Comparison of ENCODE assay signal across 8 mouse cellular contexts in genomic region chr11:107510362-107511269, GRCm38 (mm10). TPM values are rescaled to one million over a fixed set of nuclear protein-coding genes. Genes with fewer than 3 reads are reported as not detected.
A peak's percentile ranks its signal among the peaks of the same experiment; 100 is the strongest.
DNase-seq lines count a peak whose midpoint lies in the region; ATAC-seq and TF ChIP-seq lines count a peak whose summit lies in the region.
"Had no signal": no experiment of that assay in that cellular context is flagged by ENCODE, and none has a peak within 500 bp of the region (broad histone marks: within the 10 kb centered on the region; RNA-seq: fewer than 3 reads in every experiment).

No protein-coding gene starts in this region.

- no peaks in the 10 kb centered on the region for H3K79me2 ChIP-seq in MEL (ENCODE audit: control insufficient read depth, insufficient read depth, low read length, poor library complexity)

- peak in 1 of 2 experiments; percentile 26; a peak in 1 of 4 replicates for TF ChIP-seq EP300 in MEL (IDR thresholded peaks at IDR 0.05; ENCODE audit: low read depth in 1 of 2, low read length in 2 of 2)

- H3K36me3 ChIP-seq in MEL (ENCODE audit: control insufficient read depth in 1 of 2, insufficient read depth in 2 of 2, low read length in 2 of 2): peaks cover 0 to 3% of the 10 kb centered on the region in 2 experiments; a peak in 2 of 4 replicates
- no peaks in the 10 kb centered on the region for H3K36me3 ChIP-seq in intestine, postnatal 0 days (ENCODE audit: control insufficient read depth, insufficient read depth)
- no peaks in the 10 kb centered on the region for H3K36me3 ChIP-seq in lung, embryonic 16.5 days (ENCODE audit: control insufficient read depth, insufficient read depth, low read length)

- no peaks in the 10 kb centered on the region for H3K27me3 ChIP-seq in MEL (ENCODE audit: control insufficient read depth in 1 of 2, insufficient read depth in 2 of 2, low read length in 2 of 2)
- H3K27me3 ChIP-seq in intestine, postnatal 0 days (replicated peaks; ENCODE audit: control insufficient read depth, insufficient read depth, low read length): no peaks in the 10 kb centered on the region
- no peaks in the 10 kb centered on the region for H3K27me3 ChIP-seq in lung, embryonic 16.5 days (ENCODE audit: control insufficient read depth, insufficient read depth, low read depth, low read length)

- TF ChIP-seq CTCF in MEL (IDR thresholded peaks at IDR 0.05 in 2 of 3, conservative IDR thresholded peaks at IDR 0.05 in 1 of 3; ENCODE audit: control insufficient read depth in 1 of 3, insufficient read depth in 1 of 3, low read depth in 2 of 3, low read length in 3 of 3, poor library complexity in 1 of 3, severe bottlenecking in 1 of 3): no peak
- TF ChIP-seq CTCF in brain, embryonic 14.5 days (IDR thresholded peaks at IDR 0.05; ENCODE audit: borderline replicate concordance, extremely low read depth, insufficient read depth, insufficient read length): no peak
- TF ChIP-seq CTCF in intestine, postnatal 0 days (IDR thresholded peaks at IDR 0.05; ENCODE audit: low read depth): no peak

- H3K27ac ChIP-seq in MEL (ENCODE audit: control insufficient read depth, low read depth, low read length): peak overlapping the region; percentile 70
- no peak overlapping the region for H3K27ac ChIP-seq in intestine, postnatal 0 days (ENCODE audit: low read depth, low read length)
- H3K27ac ChIP-seq in lung, embryonic 16.5 days (ENCODE audit: low read length): no peak overlapping the region

- H3K9ac ChIP-seq in MEL (ENCODE audit: control insufficient read depth, low read depth, low read length, poor library complexity, severe bottlenecking): peak overlapping the region; percentile 62
- no peak overlapping the region for H3K9ac ChIP-seq in intestine, postnatal 0 days (ENCODE audit: low read depth, low read length)
- H3K9ac ChIP-seq in lung, embryonic 16.5 days (ENCODE audit: low read length): peak overlapping the region; percentile 42; the same call in 1 of the 2 replicates

- peaks cover 0 to 4% of the 10 kb centered on the region in 2 experiments; a peak in 2 of 4 replicates for H3K4me1 ChIP-seq in MEL (ENCODE audit: control insufficient read depth in 1 of 2, insufficient read depth in 2 of 2, low read length in 2 of 2)
- H3K4me1 ChIP-seq in intestine, postnatal 0 days (replicated peaks; ENCODE audit: control insufficient read depth, insufficient read depth, low read length): peaks cover 5% of the 10 kb centered on the region; the same call in 1 of the 2 replicates
- H3K4me1 ChIP-seq in lung, embryonic 16.5 days (replicated peaks; ENCODE audit: control insufficient read depth, insufficient read depth, low read length): peaks cover 8% of the 10 kb centered on the region

- 10% methylated on average over 18 of the region's 18 CpGs for WGBS in intestine, postnatal 0 days
- WGBS in lung, embryonic 16.5 days: 4% methylated on average over 18 of the region's 18 CpGs

- H3K4me2 ChIP-seq in intestine, postnatal 0 days (replicated peaks; ENCODE audit: low read depth): peak overlapping the region; percentile 43
- H3K4me2 ChIP-seq in lung, embryonic 16.5 days (ENCODE audit: low read depth, low read length): peak overlapping the region; percentile 54

- TF ChIP-seq RAD21 in MEL (IDR thresholded peaks at IDR 0.05; ENCODE audit: low read depth, low read length): no peak

- TF ChIP-seq POLR2A in MEL (IDR thresholded peaks at IDR 0.05; ENCODE audit: control insufficient read depth in 1 of 2, insufficient read depth in 1 of 2, low read depth in 1 of 2, low read length in 2 of 2, poor library complexity in 1 of 2): peak in 1 of 2 experiments; percentile 29; a peak in 1 of 4 replicates
- TF ChIP-seq POLR2A in brain, embryonic 14.5 days (IDR thresholded peaks at IDR 0.05; ENCODE audit: borderline replicate concordance, extremely low read depth, insufficient read depth, insufficient read length, poor library complexity, severe bottlenecking): no peak

- DNase-seq in MEL (ENCODE audit: low read depth, low spot score): peak; percentile 90
- peak; percentile 48 for DNase-seq in brain, embryonic 14.5 days (ENCODE audit: low read depth)
- DNase-seq in heart, adult 11 months: peak; percentile 95
- DNase-seq in retina, postnatal 1 day: peak; percentile 35

- H3K9me3 ChIP-seq in MEL (replicated peaks; ENCODE audit: insufficient read depth, low read length): no peaks in the 10 kb centered on the region
- no peaks in the 10 kb centered on the region for H3K9me3 ChIP-seq in intestine, postnatal 0 days (ENCODE audit: control insufficient read depth)
- no peaks in the 10 kb centered on the region for H3K9me3 ChIP-seq in lung, embryonic 16.5 days (ENCODE audit: control insufficient read depth, low read length)

- ATAC-seq in intestine, postnatal 0 days: peak; percentile 56; the same call in 1 of the 2 replicates
- ATAC-seq in lung, embryonic 16.5 days (ENCODE audit: low read depth): peak; percentile 49; the same call in 1 of the 2 replicates
- no peak for ATAC-seq in activated CD4-positive, CD25-positive, alpha-beta regulatory T cell, adult 4 months

- peak overlapping the region; percentile 29 to 49 for H3K4me3 ChIP-seq in MEL (ENCODE audit: control insufficient read depth in 1 of 2, insufficient read depth in 1 of 2, low read depth in 2 of 2, low read length in 2 of 2)
- 0 out of 2 replicates have a peak overlapping the region, but pooled peaks have one; percentile 0 for H3K4me3 ChIP-seq in intestine, postnatal 0 days (ENCODE audit: low read depth, low read length)
- H3K4me3 ChIP-seq in lung, embryonic 16.5 days (ENCODE audit: low read length): peak overlapping the region; percentile 13
- H3K4me3 ChIP-seq: erythroblast, embryonic 14.5 days had no signal

TF ChIP-seq in MEL, 35 proteins besides CTCF, POLR2A, EP300 and RAD21 (continues in another document):
- TF ChIP-seq CHD2 (IDR thresholded peaks at IDR 0.05; ENCODE audit: low read length) (no peak), SIN3A (IDR thresholded peaks at IDR 0.05; ENCODE audit: low read length) (peak; percentile 69; the same call in 1 of the 2 replicates), TAL1 (IDR thresholded peaks at IDR 0.05; ENCODE audit: low read length) (no peak), MYB (IDR thresholded peaks at IDR 0.05; ENCODE audit: low read depth, low read length) (no peak), NRF1 (IDR thresholded peaks at IDR 0.05; ENCODE audit: insufficient read depth, low read depth, low read length, poor library complexity, severe bottlenecking) (no peak), KAT2A (conservative IDR thresholded peaks at IDR 0.05; ENCODE audit: low read depth, low read length) (no peak), TBP (IDR thresholded peaks at IDR 0.05; ENCODE audit: low read depth, low read length) (peak; percentile 60), RCOR1 (IDR thresholded peaks at IDR 0.05; ENCODE audit: low read depth, low read length) (no peak), USF2 (IDR thresholded peaks at IDR 0.05; ENCODE audit: borderline replicate concordance in 1 of 2, insufficient read depth in 1 of 2, low read depth in 1 of 2, low read length in 2 of 2) (0 out of 4 replicates have a peak, but pooled peaks of 1 of the 2 experiments have one; percentile 35), CHD1 (IDR thresholded peaks at IDR 0.05; ENCODE audit: low read depth, low read length) (no peak), MAZ (IDR thresholded peaks at IDR 0.05; ENCODE audit: low read depth, low read length) (0 out of 2 replicates have a peak, but pooled peaks have one; percentile 69), ELF1 (IDR thresholded peaks at IDR 0.05; ENCODE audit: low read depth, low read length) (no peak), SMC3 (IDR thresholded peaks at IDR 0.05; ENCODE audit: low read depth, low read length) (no peak), ZC3H11A (IDR thresholded peaks at IDR 0.05; ENCODE audit: low read depth, low read length) (no peak), TCF12 (IDR thresholded peaks at IDR 0.05; ENCODE audit: low read depth, low read length) (no peak), BHLHE40 (IDR thresholded peaks at IDR 0.05; ENCODE audit: borderline replicate concordance, low read depth, low read length) (0 out of 2 replicates have a peak, but pooled peaks have one; percentile 25), GABPA (IDR thresholded peaks at IDR 0.05; ENCODE audit: low read depth, low read length) (no peak), ZKSCAN1 (IDR thresholded peaks at IDR 0.05; ENCODE audit: low read depth, low read length) (no peak), MYC (IDR thresholded peaks at IDR 0.05; ENCODE audit: low read depth, low read length) (peak; percentile 98), E2F4 (IDR thresholded peaks at IDR 0.05; ENCODE audit: borderline replicate concordance, low read depth, low read length) (no peak)

RNA-seq across cellular contexts. Expression of gene Psmd12, which starts 31.3 kb away (rescaled TPM):
- total RNA-seq in MEL (2012; rRNA removed): 149 and 173 TPM in 2 replicates
- 100 to 1,000 TPM; 139 to 437 TPM for polyA plus RNA-seq in MEL (2012; ENCODE audit: insufficient read depth in 1 of 2, insufficient read length in 2 of 2, low read depth in 1 of 2, low replicate concordance in 2 of 2, missing spikeins in 1 of 2)
- 57.9 and 63.5 TPM in 2 replicates for polyA plus RNA-seq in brain, embryonic 14.5 days (2012; rRNA removed)
- polyA plus RNA-seq in intestine, postnatal 0 days (2015; fragmentation: Nextera tagmentation; extraction: Ambion mirVana): 89.4 and 95.2 TPM in 2 replicates
- polyA plus RNA-seq in lung, embryonic 16.5 days (2015; fragmentation: Nextera tagmentation; extraction: Ambion mirVana): 152 and 157 TPM in 2 replicates
- polyA plus RNA-seq in activated CD4-positive, CD25-positive, alpha-beta regulatory T cell, adult 4 months (2017; shearing (Covaris generic)): 100 to 1,000 TPM; 121 to 141 TPM

RNA-seq across cellular contexts. Expression of gene Helz, which starts 37.1 kb away (rescaled TPM):
- total RNA-seq in MEL (2012; rRNA removed): 15.1 and 16.0 TPM in 2 replicates
- 10 to 100 TPM; 39.9 to 41.0 TPM for polyA plus RNA-seq in MEL (2012; ENCODE audit: insufficient read depth in 1 of 2, insufficient read length in 2 of 2, low read depth in 1 of 2, low replicate concordance in 2 of 2, missing spikeins in 1 of 2)
- polyA plus RNA-seq in brain, embryonic 14.5 days (2012; rRNA removed): 12.7 and 16.4 TPM in 2 replicates
- polyA plus RNA-seq in intestine, postnatal 0 days (2015; fragmentation: Nextera tagmentation; extraction: Ambion mirVana): 5.7 and 6.5 TPM in 2 replicates
- 21.3 and 21.4 TPM in 2 replicates for polyA plus RNA-seq in lung, embryonic 16.5 days (2015; fragmentation: Nextera tagmentation; extraction: Ambion mirVana)
- 10 to 100 TPM; 23.9 to 30.6 TPM for polyA plus RNA-seq in activated CD4-positive, CD25-positive, alpha-beta regulatory T cell, adult 4 months (2017; shearing (Covaris generic))

RNA-seq across cellular contexts. Expression of gene Pitpnc1, which starts 40.1 kb away (rescaled TPM):
- total RNA-seq in MEL (2012; rRNA removed): 19.3 and 31.9 TPM in 2 replicates
- 10 to 100 TPM in 1 of 2 experiments, not detected in 1; 25.3 TPM for polyA plus RNA-seq in MEL (2012; ENCODE audit: insufficient read depth in 1 of 2, insufficient read length in 2 of 2, low read depth in 1 of 2, low replicate concordance in 2 of 2, missing spikeins in 1 of 2)
- 23.9 and 30.2 TPM in 2 replicates for polyA plus RNA-seq in brain, embryonic 14.5 days (2012; rRNA removed)
- 4.4 and 4.8 TPM in 2 replicates for polyA plus RNA-seq in intestine, postnatal 0 days (2015; fragmentation: Nextera tagmentation; extraction: Ambion mirVana)
- polyA plus RNA-seq in lung, embryonic 16.5 days (2015; fragmentation: Nextera tagmentation; extraction: Ambion mirVana): 16.2 and 16.8 TPM in 2 replicates
- polyA plus RNA-seq in activated CD4-positive, CD25-positive, alpha-beta regulatory T cell, adult 4 months (2017; shearing (Covaris generic)): 100 to 1,000 TPM; 101 to 116 TPM

Comparison
In these comparisons a context has a peak if more than half of its experiments do, and no peak if none do; other contexts are left out.
1. DNase-seq: peak in every context shown above with its lines; median percentile 95 in heart, adult 11 months; 90 in MEL; 48 in brain, embryonic 14.5 days; 35 in retina, postnatal 1 day.